Mouse (Mus musculus): ENCODE measurements around the gene Trim44.

- TF ChIP-seq CTCF (IDR thresholded peaks at IDR 0.05; ENCODE audit: borderline replicate concordance, control insufficient read depth, extremely low read depth, insufficient read depth, low read length, poor library complexity) = no peak
- TF ChIP-seq POLR2A (IDR thresholded peaks at IDR 0.05; ENCODE audit: control insufficient read depth, extremely low read depth, insufficient read depth, low read length, poor library complexity) = no peak
Observed at GRCm38 (mm10) chr2:102258682-102259081, 148.9 kb downstream of the Trim44 start.
